Mouse (Mus musculus) embryo, embryonic 11.5 days (tissue): ENCODE data around the gene Paqr8.

ENCODE experiments used
- DNase-seq: peaks from one replicate; pipeline ENCODE4 v3.0.0-alpha.2; 2012; ENCODE audit warnings: low read depth, low spot score

Gene Paqr8

GRCm38 (mm10) chr1:20973389-20973788, 83.0 kb downstream of the Paqr8 start:
- no peak for DNase-seq

- DNase-seq, result no peak
These were observed 84.1 kb downstream of the Paqr8 start for GRCm38 (mm10) chr1:20974341-20975135.

GRCm38 (mm10) chr1:20980553-20980952, 90.1 kb downstream of the Paqr8 start:
- DNase-seq, result no peak

GRCm38 (mm10) chr1:20981764-20982163, 91.4 kb downstream of the Paqr8 start:
- DNase-seq, result no peak

- no peak for DNase-seq
These were observed 93.7 kb downstream of the Paqr8 start for GRCm38 (mm10) chr1:20984103-20984502.

- no peak for DNase-seq
These were observed 94.2 kb downstream of the Paqr8 start for GRCm38 (mm10) chr1:20984582-20984981.

GRCm38 (mm10) chr1:20986378-20987056, 96.1 kb downstream of the Paqr8 start:
- no peak for DNase-seq
